Mouse (Mus musculus) midbrain, embryonic 14.5 days (tissue): ENCODE measurements at regions not wholly inside any gene's neighbourhood (a gene's known extent, or its start where the extent isn't known, plus 50 kb on each side); places are given as distances from the start of the nearest gene placed in this dataset.

Source experiments
- ATAC-seq: fragments of 200-750 bp; cut with Nextera tagmentation; 2 replicates; pipeline ENCODE4 v1.8.0; 2017; ENCODE audit warnings: moderate number of reproducible peaks, moderate library complexity; ENCODE audit not compliant: low FRiP score, low TSS enrichment
- DNase-seq: peaks from one replicate; pipeline ENCODE4 v3.0.0-alpha.2; 2015
- H3K27ac ChIP-seq: fragments of 300-500 bp; sonication (generic); replicated peaks from 2 replicates; pipeline ENCODE4 v1.5.1; 2014; ENCODE audit warnings: mild to moderate bottlenecking, low read depth, low read length, moderate library complexity
- H3K27me3 ChIP-seq: fragments of 300-500 bp; sonication (generic); 2 replicates; pipeline ENCODE4 v1.6.1; 2014; ENCODE audit warnings: low read length, control low read depth, mixed read lengths; ENCODE audit not compliant: control insufficient read depth, insufficient read depth
- H3K36me3 ChIP-seq: fragments of 300-500 bp; sonication (generic); 2 replicates; pipeline ENCODE4 v1.6.1; 2014; ENCODE audit warnings: low read length, control low read depth; ENCODE audit not compliant: control insufficient read depth, insufficient read depth
- H3K4me1 ChIP-seq: fragments of 300-500 bp; sonication (generic); 2 replicates; pipeline ENCODE4 v1.6.1; 2014; ENCODE audit warnings: mild to moderate bottlenecking, antibody characterized with exemption, low read length, control low read depth; ENCODE audit not compliant: control insufficient read depth, insufficient read depth
- H3K4me2 ChIP-seq: fragments of 300-500 bp; sonication (generic); 2 replicates; pipeline ENCODE4 v1.6.1; 2014; ENCODE audit warnings: mild to moderate bottlenecking, low read length, moderate library complexity
- H3K4me3 ChIP-seq: fragments of 300-500 bp; sonication (generic); replicated peaks from 2 replicates; pipeline ENCODE4 v1.5.1; 2014; ENCODE audit warnings: low read depth, low read length
- H3K9ac ChIP-seq: fragments of 300-500 bp; sonication (generic); replicated peaks from 2 replicates; pipeline ENCODE4 v1.6.1; 2014; ENCODE audit warnings: mild to moderate bottlenecking, low read length, moderate library complexity
- H3K9me3 ChIP-seq: fragments of 300-500 bp; sonication (generic); 2 replicates; pipeline ENCODE4 v1.6.1; 2016; ENCODE audit warnings: low read length, control low read depth, mixed read lengths; ENCODE audit not compliant: control insufficient read depth
- WGBS: fragments of 180-500 bp; shearing (Covaris S2); extraction: QIAGEN DNeasy Blood & Tissue Kit; methylation state at CpG from one replicate; pipeline ENCODE4 v1.1.7; 2014; 5-methylcytosine and 5-hydroxymethylcytosine counted together

GRCm38 (mm10) chr12:113341046-113341445, 148.3 kb upstream of the Adam6b start:
- H3K9ac ChIP-seq, result no peak overlapping the region
- no peak for ATAC-seq
- no peak for DNase-seq
- no peak overlapping the region for H3K4me2 ChIP-seq
- no peaks in the 10 kb centered on the region for H3K4me1 ChIP-seq
- H3K36me3 ChIP-seq, result no peaks in the 10 kb centered on the region
- 67% methylated on average over 3 of the region's 3 CpGs for WGBS
- no peak overlapping the region for H3K4me3 ChIP-seq
- no peak overlapping the region for H3K27ac ChIP-seq
- no peaks in the 10 kb centered on the region for H3K27me3 ChIP-seq
- no peaks in the 10 kb centered on the region for H3K9me3 ChIP-seq

- no peak overlapping the region for H3K9ac ChIP-seq
- H3K36me3 ChIP-seq, result no peaks in the 10 kb centered on the region
- H3K4me2 ChIP-seq, result no peak overlapping the region
- no peaks in the 10 kb centered on the region for H3K4me1 ChIP-seq
- ATAC-seq, result no peak
- 77% methylated on average over 2 of the region's 2 CpGs for WGBS
- 0 out of 2 replicates have a peak, but pooled peaks cover 2% of the 10 kb centered on the region for H3K9me3 ChIP-seq
- H3K27me3 ChIP-seq, result no peaks in the 10 kb centered on the region
- no peak overlapping the region for H3K4me3 ChIP-seq
- no peak overlapping the region for H3K27ac ChIP-seq
- no peak for DNase-seq
Observed at GRCm38 (mm10) chr12:113355132-113355531, 134.2 kb upstream of the Adam6b start.

GRCm38 (mm10) chr12:113358077-113358476, 131.2 kb upstream of the Adam6b start:
- 0 out of 2 replicates have a peak, but pooled peaks cover 2% of the 10 kb centered on the region for H3K9me3 ChIP-seq
- H3K9ac ChIP-seq, result no peak overlapping the region
- no peak overlapping the region for H3K27ac ChIP-seq
- H3K4me3 ChIP-seq, result no peak overlapping the region
- ATAC-seq, result no peak
- H3K36me3 ChIP-seq, result no peaks in the 10 kb centered on the region
- 91% methylated on average over 5 of the region's 5 CpGs for WGBS
- DNase-seq, result no peak
- H3K27me3 ChIP-seq, result no peaks in the 10 kb centered on the region
- H3K4me2 ChIP-seq, result no peak overlapping the region
- no peaks in the 10 kb centered on the region for H3K4me1 ChIP-seq

- Histone ChIP-seq H3K36me3 (no peaks in the 10 kb centered on the region), H3K4me2 (no peak overlapping the region), H3K27ac (no peak overlapping the region), H3K9me3 (0 out of 2 replicates have a peak, but pooled peaks cover 5% of the 10 kb centered on the region), H3K4me3 (no peak overlapping the region), H3K9ac (no peak overlapping the region), H3K27me3 (no peaks in the 10 kb centered on the region), H3K4me1 (no peaks in the 10 kb centered on the region)
- ATAC-seq (no peak), DNase-seq (no peak)
- WGBS, result 85% methylated on average over 7 of the region's 7 CpGs
Observed at GRCm38 (mm10) chr12:113360032-113360431, 129.3 kb upstream of the Adam6b start.

- 71% methylated on average over 2 of the region's 2 CpGs for WGBS
- Histone ChIP-seq H3K9ac (no peak overlapping the region), H3K4me3 (no peak overlapping the region), H3K4me2 (no peak overlapping the region), H3K4me1 (no peaks in the 10 kb centered on the region), H3K27me3 (no peaks in the 10 kb centered on the region), H3K36me3 (no peaks in the 10 kb centered on the region), H3K9me3 (0 out of 2 replicates have a peak, but pooled peaks cover 8% of the 10 kb centered on the region), H3K27ac (no peak overlapping the region)
- no peak for ATAC-seq
- no peak for DNase-seq
Observed at GRCm38 (mm10) chr12:113362409-113363038, 126.8 kb upstream of the Adam6b start.

GRCm38 (mm10) chr12:113364023-113364422, 125.3 kb upstream of the Adam6b start:
- no peak overlapping the region for H3K4me3 ChIP-seq
- 0 out of 2 replicates have a peak, but pooled peaks cover 8% of the 10 kb centered on the region for H3K9me3 ChIP-seq
- no peak for DNase-seq
- H3K4me2 ChIP-seq, result no peak overlapping the region
- no peak overlapping the region for H3K9ac ChIP-seq
- no peak overlapping the region for H3K27ac ChIP-seq
- no peak for ATAC-seq
- no peaks in the 10 kb centered on the region for H3K4me1 ChIP-seq
- H3K27me3 ChIP-seq, result no peaks in the 10 kb centered on the region
- H3K36me3 ChIP-seq, result no peaks in the 10 kb centered on the region

GRCm38 (mm10) chr12:113364437-113364836, 124.9 kb upstream of the Adam6b start:
- H3K27me3 ChIP-seq, result no peaks in the 10 kb centered on the region
- H3K36me3 ChIP-seq, result no peaks in the 10 kb centered on the region
- H3K9ac ChIP-seq, result no peak overlapping the region
- DNase-seq (no peak), ATAC-seq (no peak)
- H3K4me3 ChIP-seq, result no peak overlapping the region
- no peak overlapping the region for H3K27ac ChIP-seq
- 0 out of 2 replicates have a peak, but pooled peaks cover 8% of the 10 kb centered on the region for H3K9me3 ChIP-seq
- no peaks in the 10 kb centered on the region for H3K4me1 ChIP-seq
- H3K4me2 ChIP-seq, result no peak overlapping the region

GRCm38 (mm10) chr12:113365783-113366182, 123.5 kb upstream of the Adam6b start:
- WGBS, result 55% methylated on average over 2 of the region's 2 CpGs
- H3K4me3 ChIP-seq, result no peak overlapping the region
- ATAC-seq, result no peak

GRCm38 (mm10) chr12:113366394-113366793, 122.9 kb upstream of the Adam6b start:
- DNase-seq (no peak), ATAC-seq (no peak)
- H3K4me1 ChIP-seq, result no peaks in the 10 kb centered on the region
- no peak overlapping the region for H3K9ac ChIP-seq
- no peak overlapping the region for H3K27ac ChIP-seq
- H3K4me2 ChIP-seq, result no peak overlapping the region
- H3K9me3 ChIP-seq, result 0 out of 2 replicates have a peak, but pooled peaks cover 6% of the 10 kb centered on the region
- WGBS, result 61% methylated on average over 1 of the region's 1 CpGs
- H3K27me3 ChIP-seq, result no peaks in the 10 kb centered on the region
- no peak overlapping the region for H3K4me3 ChIP-seq
- H3K36me3 ChIP-seq, result no peaks in the 10 kb centered on the region

More at GRCm38 (mm10) chr12:113365783-113366182, 123.5 kb upstream of the Adam6b start:
- DNase-seq, result no peak
- no peak overlapping the region for H3K27ac ChIP-seq
- H3K4me1 ChIP-seq, result no peaks in the 10 kb centered on the region
- no peaks in the 10 kb centered on the region for H3K36me3 ChIP-seq
- H3K9ac ChIP-seq, result no peak overlapping the region
- H3K4me2 ChIP-seq, result no peak overlapping the region
- H3K9me3 ChIP-seq, result 0 out of 2 replicates have a peak, but pooled peaks cover 6% of the 10 kb centered on the region
- no peaks in the 10 kb centered on the region for H3K27me3 ChIP-seq
